Mouse (Mus musculus): ENCODE measurements around the gene Nfasc.

Nfasc gene

GRCm38 (mm10) chr1:132540701-132541100 lies 200.9 kb downstream of the Nfasc start:
- in situ Hi-C loops (cut with MboI) = no loop called here

- in situ Hi-C loops (cut with MboI) = no loop called here
These were observed 203.9 kb downstream of the Nfasc start for GRCm38 (mm10) chr1:132537736-132538135.

GRCm38 (mm10) chr1:132536416-132536815 lies 205.2 kb downstream of the Nfasc start:
- in situ Hi-C loops (cut with MboI) = no loop called here

DNA sequence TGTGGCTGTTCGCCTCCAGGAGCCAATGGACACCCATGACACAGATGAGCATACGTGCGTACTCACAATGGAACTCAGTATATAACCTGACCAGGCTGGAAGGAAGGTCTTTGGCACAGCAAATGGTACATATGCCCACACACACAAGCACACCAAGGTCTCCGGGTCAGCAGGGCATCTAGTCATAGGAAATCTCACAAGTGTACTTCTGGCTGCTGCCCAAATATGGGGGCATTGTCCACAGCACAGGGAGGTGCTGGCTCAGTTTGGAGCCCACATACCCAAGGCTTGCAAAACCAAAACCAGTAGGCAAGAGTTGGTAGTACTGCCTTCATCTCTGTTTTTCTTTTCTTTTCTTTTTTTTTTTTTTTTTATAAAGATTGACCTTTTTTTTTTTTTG lies 206.1 kb downstream of the Nfasc start:
- in situ Hi-C loops (cut with MboI) = no loop called here

DNA sequence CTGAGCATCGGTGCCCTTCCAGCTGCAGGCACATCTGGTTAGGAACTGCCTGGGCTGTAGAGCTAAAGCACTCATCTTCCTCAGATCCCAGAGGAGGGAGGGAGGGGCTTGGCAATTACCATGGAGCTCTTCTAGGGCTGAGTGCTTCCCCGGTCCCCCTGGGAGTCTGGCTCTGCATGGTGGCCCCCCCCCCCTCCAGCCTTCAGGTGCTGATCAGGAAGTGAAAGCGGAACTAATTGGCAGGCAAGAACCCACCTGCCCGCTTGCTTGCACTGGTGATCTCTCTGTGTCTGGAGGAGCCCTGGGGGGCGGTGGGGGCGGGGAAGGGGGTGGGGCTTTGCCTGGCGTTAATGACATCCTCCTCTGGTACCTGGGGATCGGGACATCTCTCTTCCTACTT lies 207.8 kb downstream of the Nfasc start:
- in situ Hi-C loops (cut with MboI) = no loop called here

GRCm38 (mm10) chr1:132532521-132532920 lies 209.1 kb downstream of the Nfasc start:
- in situ Hi-C loops (cut with MboI) = no loop called here

- in situ Hi-C loops (cut with MboI) = no loop called here
These were observed 210.9 kb downstream of the Nfasc start for GRCm38 (mm10) chr1:132530631-132531191.

DNA sequence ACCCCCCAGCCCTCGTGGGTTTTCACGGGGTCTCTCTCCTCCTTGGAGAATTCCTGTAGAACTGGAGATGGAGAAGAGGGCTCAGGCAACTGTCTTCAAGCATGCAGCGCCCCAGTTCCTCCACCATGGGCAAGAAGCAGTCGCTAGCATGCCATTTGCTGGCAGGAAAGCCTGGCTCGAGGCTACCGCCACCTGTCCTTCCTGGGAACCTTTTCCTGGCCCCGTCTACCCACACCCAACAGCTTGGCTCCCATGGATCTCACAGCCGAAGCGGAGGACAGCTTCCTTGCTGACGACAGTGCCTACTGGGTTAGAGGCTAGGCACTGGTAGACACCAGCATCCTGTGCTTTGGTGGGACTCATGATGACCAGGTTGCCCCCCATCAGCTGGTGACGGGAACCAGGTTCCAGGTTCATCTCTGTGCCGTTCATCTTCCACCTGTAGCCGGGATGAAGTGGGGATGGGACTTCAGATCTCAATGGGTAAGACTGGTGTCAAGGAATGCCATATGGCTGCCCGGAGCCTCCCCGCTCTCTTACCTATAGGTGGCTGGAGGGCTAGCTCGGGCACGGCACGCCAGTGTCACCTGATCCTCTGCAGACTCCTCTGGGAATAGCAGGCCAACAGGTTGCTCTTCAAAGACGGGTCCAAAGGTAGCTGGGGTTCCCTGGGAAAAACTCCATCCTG lies 212.8 kb downstream of the Nfasc start:
- in situ Hi-C loops (cut with MboI) = loop anchor here (5.0 kb wide), 1 partner anchor 64 kb away; no protein-coding TSS in a partner anchor

DNA sequence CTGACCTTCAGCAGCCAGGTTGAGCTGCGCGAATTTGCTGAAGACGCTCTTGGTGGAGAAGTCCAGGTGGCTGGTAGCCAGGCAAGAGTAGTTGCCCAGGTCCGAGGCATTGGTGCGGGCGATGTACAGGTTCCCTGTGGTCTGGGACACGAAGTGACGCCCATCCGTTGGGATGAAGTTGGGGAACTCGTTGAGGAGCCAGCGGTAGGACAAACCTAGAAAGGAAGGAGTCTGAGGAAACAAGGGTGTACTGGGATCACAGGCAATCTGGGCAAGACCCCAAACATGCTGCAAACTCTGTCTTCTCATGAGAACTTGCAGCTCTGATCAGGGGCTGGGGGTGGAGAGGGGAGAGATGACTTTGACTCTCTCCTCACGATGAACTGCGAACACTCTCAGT lies 213.5 kb downstream of the Nfasc start:
- in situ Hi-C loops (cut with MboI) = loop anchor here (5.0 kb wide), 1 partner anchor 64 kb away; no protein-coding TSS in a partner anchor

DNA sequence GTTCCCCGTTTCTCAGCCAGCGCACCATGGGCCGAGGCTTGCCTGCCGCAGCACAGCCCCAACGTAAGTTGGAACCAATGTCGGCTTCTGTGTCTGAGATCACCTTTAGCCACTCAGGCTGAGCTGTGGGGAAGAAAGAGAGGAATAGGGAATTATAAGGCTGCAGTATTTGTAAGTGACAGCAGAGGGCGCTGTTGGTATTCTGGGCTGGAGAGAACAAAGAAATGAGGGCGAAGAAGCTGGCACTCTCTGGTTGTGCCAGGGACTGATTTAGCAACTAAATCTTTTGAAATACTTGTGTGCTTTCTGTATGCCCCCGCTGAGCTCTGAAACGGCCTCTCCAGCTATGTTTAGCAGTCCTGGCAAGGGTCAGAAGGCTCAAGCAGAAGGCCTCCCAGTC lies 215.8 kb downstream of the Nfasc start:
- in situ Hi-C loops (cut with MboI) = loop anchor here (5.0 kb wide), 1 partner anchor 66 kb away; no protein-coding TSS in a partner anchor

DNA sequence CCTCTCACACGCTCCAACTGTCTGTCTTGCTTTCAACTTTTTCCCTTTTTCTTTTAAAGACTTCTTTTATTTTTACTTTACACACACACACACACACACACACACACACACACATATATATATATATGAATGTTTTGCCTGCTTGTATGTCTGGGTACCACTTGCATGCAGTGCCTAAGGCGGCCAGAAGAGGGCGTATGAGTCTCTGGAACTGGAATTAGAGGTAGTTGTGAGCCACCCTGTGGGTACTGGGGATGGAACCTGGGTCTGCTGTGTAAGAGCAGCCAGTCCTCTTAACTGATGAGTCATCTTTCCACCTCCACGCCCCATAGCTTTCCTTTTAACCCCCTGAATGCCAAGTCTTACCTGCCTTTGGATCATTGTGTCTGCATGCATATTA lies 217.7 kb downstream of the Nfasc start:
- in situ Hi-C loops (cut with MboI) = no loop called here

DNA sequence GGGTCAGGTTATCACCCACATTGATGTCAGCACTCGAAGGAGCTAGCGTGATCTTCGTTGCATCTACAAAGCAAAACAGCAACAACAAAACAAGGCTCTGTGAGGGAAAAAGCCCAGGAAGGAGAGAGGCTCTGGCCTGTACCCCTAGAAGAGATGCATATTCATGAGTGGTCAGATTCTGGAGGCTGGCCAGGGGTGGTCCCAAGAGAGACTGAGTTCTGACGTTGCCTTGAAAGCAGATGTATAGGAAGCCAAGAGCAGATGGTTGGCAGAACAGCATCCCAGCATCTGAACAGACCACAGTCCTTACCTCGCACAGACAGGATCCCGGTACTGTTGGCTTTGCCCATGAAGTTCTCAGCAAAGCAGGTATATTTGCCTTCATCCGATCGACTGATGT lies 218.5 kb downstream of the Nfasc start:
- in situ Hi-C loops (cut with MboI) = no loop called here

DNA sequence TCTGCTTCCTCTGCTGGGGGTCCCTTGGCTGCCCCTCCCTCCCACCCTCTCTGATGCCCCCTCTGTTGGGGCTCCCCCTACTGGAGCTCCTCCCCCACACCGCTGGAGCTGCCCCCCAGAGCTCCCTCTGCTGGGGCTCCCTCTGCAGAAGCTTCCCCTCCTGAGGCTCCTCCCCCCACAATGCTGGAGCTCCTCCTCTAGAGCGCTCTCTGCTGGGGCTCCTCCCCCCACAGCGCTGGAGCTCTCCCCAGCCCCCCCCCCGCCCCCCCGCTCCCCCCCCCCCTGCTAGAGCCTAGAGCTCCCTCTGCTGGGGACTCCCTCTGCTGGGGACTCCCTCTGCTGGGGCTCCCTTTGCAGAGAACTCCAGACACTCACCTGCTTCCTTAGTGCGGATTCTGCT lies 220.8 kb downstream of the Nfasc start:
- in situ Hi-C loops (cut with MboI) = no loop called here

DNA sequence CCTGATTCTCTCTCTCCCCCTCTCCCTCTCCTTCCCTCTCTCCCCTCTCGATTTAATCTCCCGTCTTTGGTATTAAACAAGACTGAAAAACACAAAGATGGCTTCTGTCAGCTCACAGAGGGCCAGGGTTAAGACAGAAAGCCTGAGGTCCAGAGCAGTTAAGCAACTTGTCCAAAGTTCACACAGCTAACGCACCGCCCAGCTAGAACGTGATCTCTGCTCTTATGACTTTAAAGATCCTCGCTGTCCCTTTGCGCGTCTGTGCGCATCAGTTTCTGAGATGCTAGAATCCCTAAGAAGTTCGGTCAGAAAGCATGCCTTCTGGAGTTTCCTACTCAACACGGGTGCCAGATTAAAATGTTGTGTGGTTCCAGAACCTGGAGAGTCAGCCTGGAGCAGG lies 221.9 kb downstream of the Nfasc start:
- in situ Hi-C loops (cut with MboI) = no loop called here

GRCm38 (mm10) chr1:132518621-132519020 lies 223.0 kb downstream of the Nfasc start:
- in situ Hi-C loops (cut with MboI) = no loop called here

GRCm38 (mm10) chr1:132516776-132517175 lies 224.8 kb downstream of the Nfasc start:
- in situ Hi-C loops (cut with MboI) = no loop called here

DNA sequence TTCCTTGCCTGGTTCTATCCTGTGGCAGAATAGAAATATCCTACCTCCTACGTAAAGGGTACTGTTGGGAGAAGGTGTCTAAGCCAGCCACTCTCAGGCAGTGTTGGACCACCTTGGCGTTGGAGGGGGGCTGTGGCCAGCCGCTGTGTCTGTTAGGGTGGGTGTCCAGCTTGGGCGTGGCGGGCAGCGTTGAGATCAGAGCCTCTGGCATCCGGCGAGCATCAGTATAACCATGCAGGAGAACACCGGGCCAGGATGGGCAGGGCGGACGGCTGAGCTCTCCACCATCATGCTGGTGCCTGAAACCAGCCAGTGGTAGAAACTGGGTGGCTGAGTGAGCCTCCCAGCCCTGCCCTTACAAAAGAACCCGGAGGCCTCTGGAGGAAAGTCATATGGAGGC lies 226.3 kb downstream of the Nfasc start:
- in situ Hi-C loops (cut with MboI) = no loop called here

Data from mature B cell (primary cell).